Mouse (Mus musculus) stomach, postnatal 0 days (tissue): ENCODE measurements around the gene Lrrd1.

Experiments
- CTCF ChIP-seq: IDR thresholded peaks from 2 replicates; pipeline ENCODE4 v1.5.1; 2016; ENCODE audit warnings: antibody characterized with exemption, low read depth, mild to moderate bottlenecking, moderate library complexity
- EP300 ChIP-seq: optimal IDR thresholded peaks from 2 replicates; pipeline ENCODE3; 2016; ENCODE audit warnings: antibody characterized with exemption

DNA sequence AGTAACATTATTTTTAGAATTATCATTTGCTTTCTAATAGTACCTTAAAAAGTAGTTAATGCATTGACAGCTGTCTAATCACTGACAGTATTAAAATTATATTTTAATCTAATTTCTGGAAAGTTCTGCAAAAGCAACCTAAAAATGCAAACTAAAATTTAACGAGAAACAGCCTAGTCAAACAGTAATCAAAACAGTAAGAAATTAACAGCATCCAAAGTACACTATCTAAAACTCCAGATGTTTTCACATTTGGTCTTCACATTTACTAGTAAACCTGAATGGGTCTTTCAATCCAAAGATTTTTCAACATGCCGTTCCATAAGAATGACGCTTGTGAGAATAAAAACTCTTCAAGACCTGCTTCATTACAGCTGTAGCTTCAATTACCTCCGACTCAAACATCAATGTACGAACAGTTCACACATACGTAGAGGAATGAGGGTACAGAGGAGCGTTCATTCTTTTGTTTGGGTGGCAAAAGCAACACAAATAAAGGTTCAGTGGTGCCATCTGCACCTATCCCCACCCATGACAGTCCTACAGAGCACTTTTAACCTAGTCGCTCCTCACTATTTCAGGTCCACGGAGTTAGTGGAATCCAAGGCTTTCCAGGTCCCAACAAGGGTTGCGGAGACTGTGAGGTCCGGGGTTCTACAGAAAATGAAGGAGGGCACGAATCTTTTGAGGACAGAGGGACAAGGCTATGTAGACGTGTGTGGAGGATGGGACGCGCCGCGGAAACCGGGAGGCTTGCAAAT lies 43.1 kb upstream of the Lrrd1 start:
- TF ChIP-seq CTCF: no peak
- TF ChIP-seq EP300: no peak
